Comparison of ENCODE assay signal across 16 mouse cellular contexts in the genomic region with DNA sequence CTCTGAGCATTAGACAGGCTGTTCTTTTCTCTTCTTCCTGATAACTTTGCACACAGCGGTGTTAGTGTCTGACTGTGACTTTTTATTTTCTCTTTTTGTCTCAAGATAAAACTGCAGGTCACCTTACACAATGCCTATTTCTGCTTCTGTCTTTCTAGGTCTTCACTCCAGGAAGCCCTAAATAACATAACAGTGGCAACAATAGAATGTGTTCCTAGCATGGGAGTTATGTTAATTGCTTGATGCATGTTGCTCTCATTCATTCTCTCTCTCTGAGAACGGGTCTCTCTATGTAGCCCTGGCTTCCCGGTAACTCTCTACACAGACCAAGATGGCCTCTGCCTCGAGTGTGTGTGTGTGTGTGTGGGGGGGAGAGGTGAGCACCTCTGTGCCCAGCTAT. TPM values are rescaled to one million over a fixed set of nuclear protein-coding genes. Genes with fewer than 3 reads are reported as not detected.
"Had no signal": no experiment of that assay in that cellular context is flagged by ENCODE, and none has a peak within 500 bp of the region (broad histone marks: within the 10 kb centered on the region; RNA-seq: fewer than 3 reads in every experiment).

No protein-coding gene starts in this region.

- DNase-seq: liver, postnatal 0 days; lung, adult 2 months; lung, postnatal 14 days; lung, postnatal 36 days; retina, postnatal 1 day; right cerebral cortex, adult 18-20 months; right cerebral cortex, postnatal 25 days; right cerebral cortex, postnatal 4 days; spleen, adult 18-20 months; thymus, adult 2 months; thymus, postnatal 25 days; thymus, postnatal 4 days had no signal

RNA-seq across cellular contexts. Expression of a gene that starts 50.5 kb away (rescaled TPM):
- total RNA-seq: megakaryocyte progenitor cell, adult 5-6 weeks; midbrain, postnatal 0 days; monocyte, adult 5-6 weeks; neutrophil, adult 5-6 weeks had no signal
